Mouse (Mus musculus): ENCODE results near the gene Fam47e. TPM values are rescaled to one million over a fixed set of nuclear protein-coding genes. Genes with fewer than 3 reads are reported as not detected.

Fam47e gene
- total RNA-seq, 2 experiments from 2014 or later, result 0.87 TPM; not detected in 1

DNA sequence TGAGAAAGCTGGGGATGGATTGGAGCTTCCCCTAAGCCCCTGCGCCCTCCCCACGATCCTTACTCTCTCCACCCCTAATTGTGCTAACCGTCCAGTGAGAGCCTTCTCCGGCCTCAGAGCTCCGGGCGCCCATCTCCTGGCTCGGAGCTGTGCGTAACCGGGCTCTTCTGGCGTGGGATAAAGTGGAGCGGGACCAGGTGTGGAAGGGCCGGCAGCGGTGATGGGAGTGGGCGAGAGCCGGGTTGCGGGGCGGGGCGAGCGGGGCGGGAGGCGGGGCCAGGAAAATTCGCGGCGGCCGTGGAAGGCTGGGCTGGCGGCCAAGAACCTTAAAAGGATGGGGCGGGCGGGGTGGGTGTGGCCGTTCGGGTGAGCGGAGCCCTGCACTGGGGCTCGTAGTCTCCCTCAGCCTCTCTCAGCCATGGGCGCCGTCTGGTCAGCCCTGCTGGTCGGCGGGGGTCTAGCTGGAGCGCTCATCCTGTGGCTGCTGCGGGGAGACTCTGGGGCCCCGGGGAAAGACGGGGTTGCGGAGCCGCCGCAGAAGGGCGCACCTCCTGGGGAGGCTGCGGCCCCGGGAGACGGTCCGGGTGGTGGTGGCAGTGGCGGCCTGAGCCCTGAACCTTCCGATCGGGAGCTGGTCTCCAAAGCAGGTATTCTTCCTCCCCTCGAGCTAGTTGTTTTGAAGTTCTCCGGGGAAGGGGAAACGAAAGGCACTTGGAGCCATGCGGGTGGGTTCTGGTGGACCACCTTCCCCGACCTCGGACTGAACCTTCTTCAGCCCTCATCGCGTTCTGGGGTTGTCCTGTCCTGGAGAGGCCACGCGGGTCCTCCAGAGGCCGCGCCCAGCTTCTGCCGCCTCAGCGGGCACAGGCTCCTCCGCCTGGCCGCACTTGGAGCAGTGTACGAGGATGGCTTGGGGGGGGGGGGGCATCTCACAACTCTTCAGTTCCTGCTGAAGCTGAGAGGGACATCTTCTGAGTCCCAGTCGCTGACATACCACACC is 48.1 kb downstream of the Fam47e start, which contains the start of gene Stbd1:
TSS of gene Stbd1 (plus strand) at position 351 of the 1,000 bp plus-strand sequence.
- peak; percentile 64 to 77 for DNase-seq

GRCm38 (mm10) chr5:92604452-92605247 is 49.8 kb downstream of the Fam47e start:
- peak; percentile 56 to 62 for DNase-seq

GRCm38 (mm10) chr5:92607492-92608229 is 52.8 kb downstream of the Fam47e start:
- DNase-seq, result no peak

DNA sequence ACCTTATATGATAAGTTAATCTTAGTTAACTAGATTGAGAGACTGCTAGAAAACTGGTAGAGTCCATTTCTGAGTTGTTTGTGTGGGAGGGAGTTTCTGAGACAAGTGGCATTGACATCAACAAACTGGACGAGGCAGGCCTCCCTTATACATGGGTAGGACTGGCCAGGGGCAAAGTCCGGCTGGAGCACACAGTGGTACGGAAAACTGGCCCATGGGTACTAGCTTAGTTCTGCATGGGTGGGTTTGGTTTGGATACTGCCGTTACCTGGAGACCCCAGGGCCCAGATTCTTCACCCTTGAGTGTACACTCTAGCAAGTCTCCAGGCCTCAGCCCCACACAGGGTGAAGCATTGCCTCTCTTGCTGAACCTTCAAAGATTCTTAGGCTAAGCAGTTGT is 57.9 kb downstream of the Fam47e start:
- no peak for DNase-seq

GRCm38 (mm10) chr5:92621883-92622282 is 67.0 kb downstream of the Fam47e start:
- DNase-seq, result no peak

GRCm38 (mm10) chr5:92627896-92628295 is 73.0 kb downstream of the Fam47e start:
- DNase-seq, result peak; percentile 12 to 14

- DNase-seq, result no peak
Observed at GRCm38 (mm10) chr5:92633526-92633925, 78.7 kb downstream of the Fam47e start.

GRCm38 (mm10) chr5:92634916-92635315 is 80.0 kb downstream of the Fam47e start:
- no peak for DNase-seq

GRCm38 (mm10) chr5:92635891-92636290 is 81.0 kb downstream of the Fam47e start:
- no peak for DNase-seq

DNA sequence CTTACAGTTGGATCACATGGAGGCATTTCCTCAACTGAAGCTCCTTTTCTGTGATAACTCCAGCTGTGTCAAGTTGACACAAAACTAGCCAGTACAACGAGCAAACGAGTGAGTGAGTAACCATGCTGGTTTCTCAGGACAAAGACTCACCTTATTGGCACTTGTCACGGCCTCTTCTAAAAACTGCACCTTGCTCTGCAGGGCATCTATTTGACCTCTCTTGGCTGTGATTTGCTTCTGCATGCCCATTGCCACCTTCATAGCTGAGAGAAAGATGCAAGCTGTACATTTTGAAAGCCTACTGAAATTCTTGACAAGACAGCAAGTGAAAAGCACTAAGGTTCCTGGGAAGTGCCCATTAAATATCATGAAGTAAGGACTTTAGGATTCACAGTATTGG is 86.0 kb downstream of the Fam47e start:
- no peak for DNase-seq

Other genes starting within 250 kb of the Fam47e start
- gene Sdad1, start 244.6 kb upstream of the Fam47e start, total RNA-seq (2021), result 10 to 100 TPM; 11.4 to 13.8 TPM
- gene Cxcl9, start 227.0 kb upstream of the Fam47e start, total RNA-seq (2021), result 10 to 100 TPM in 1 of 2 experiments, 1 to 10 TPM in 1; 2.1 to 10.8 TPM
- 100 to 1,000 TPM; 595 to 602 TPM for gene Art3, start 223.2 kb upstream of the Fam47e start, total RNA-seq (2021)
- under 1 TPM in 1 of 2 experiments, not detected in 1; 0.25 TPM for gene Cxcl10, start 206.2 kb upstream of the Fam47e start, total RNA-seq (2021)
- 10 to 100 TPM; 19.1 to 21.9 TPM for gene Nup54, start 119.8 kb upstream of the Fam47e start, total RNA-seq (2021)
- gene Scarb2, start 48.2 kb upstream of the Fam47e start, total RNA-seq (2021), result 10 to 100 TPM; 79.5 to 88.4 TPM
- gene Stbd1, start 48.0 kb downstream of the Fam47e start, total RNA-seq (2021), result 1 to 10 TPM; 2.1 to 2.6 TPM
- gene Ccdc158, start 120.2 kb downstream of the Fam47e start, total RNA-seq (2021), result not detected
- 10 to 100 TPM; 26.3 to 30.0 TPM for gene Shroom3, start 128.4 kb downstream of the Fam47e start, total RNA-seq (2021)

Data from heart, adult 18-20 months (tissue).